Mouse (Mus musculus) erythroblast, embryonic 14.5 days (primary cell): ENCODE measurements around the gene Slc43a2.

Experiments used
- GATA1 ChIP-seq: IDR thresholded peaks from 2 replicates; pipeline ENCODE4 v1.6.1; 2012; ENCODE audit warnings: low read length, inconsistent platforms, mixed read lengths
- TAL1 ChIP-seq: IDR thresholded peaks from 3 replicates; pipeline ENCODE4 v1.6.1; 2012; ENCODE audit warnings: low read length, inconsistent platforms, mixed read lengths

DNA sequence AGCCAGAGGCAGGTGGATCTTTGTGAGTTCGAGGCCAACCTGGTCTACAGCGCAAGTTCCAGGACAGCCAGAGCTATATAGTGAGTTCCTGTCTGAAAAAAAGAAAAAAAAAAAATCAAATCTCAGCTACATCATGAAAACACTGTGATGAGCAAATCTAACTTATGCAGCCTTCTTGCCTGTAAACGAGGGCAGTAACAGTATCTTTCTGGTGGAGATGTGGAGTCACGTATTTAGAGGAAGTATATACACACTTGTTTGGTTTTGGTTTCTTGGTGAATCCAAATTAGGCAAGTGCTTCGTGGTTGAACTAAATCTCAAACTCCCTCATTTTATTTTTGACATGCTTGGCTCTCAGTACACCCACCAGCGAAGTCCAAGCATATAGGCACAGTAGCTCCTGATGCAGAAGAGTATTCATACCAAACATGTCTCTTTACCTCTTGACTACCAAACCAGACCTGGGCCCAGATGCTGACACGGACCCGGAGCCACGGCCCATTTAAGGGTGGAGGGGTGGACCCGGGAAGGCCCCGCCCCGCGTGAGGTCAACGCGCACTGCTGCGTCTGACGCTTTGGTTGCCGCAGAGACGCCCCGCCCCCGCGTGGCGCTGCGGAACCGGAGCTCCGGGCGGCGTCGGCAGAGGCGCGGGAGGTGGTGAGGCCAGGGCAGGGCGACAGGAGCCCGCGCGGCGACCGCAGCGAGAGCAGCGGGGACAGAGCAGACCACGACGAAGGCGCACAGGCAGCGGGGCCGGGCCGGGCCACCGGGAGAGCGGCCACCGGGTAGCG lies 56.2 kb downstream of the Slc43a2 start, which contains the start of gene Pitpna:
- TF ChIP-seq GATA1 (no peak), TAL1 (no peak)
